Mouse (Mus musculus) heart, embryonic 15.5 days (tissue): ENCODE data around the gene Ptpn13. TPM values are rescaled to one million over a fixed set of nuclear protein-coding genes. Genes with fewer than 3 reads are reported as not detected.

Source experiments
- ATAC-seq: fragments of 200-750 bp; cut with Nextera tagmentation; replicated peaks from 2 replicates; pipeline ENCODE4 v1.8.0; 2017; ENCODE audit warnings: low read depth, moderate TSS enrichment; ENCODE audit not compliant: insufficient number of reproducible peaks, insufficient read depth, low FRiP score
- H3K27ac ChIP-seq: fragments of 300-500 bp; sonication (generic); 2 replicates; pipeline ENCODE4 v1.5.1; 2015; ENCODE audit warnings: mild to moderate bottlenecking, inconsistent platforms
- H3K27me3 ChIP-seq: fragments of 300-500 bp; sonication (generic); 2 replicates; pipeline ENCODE4 v1.6.1; 2015; ENCODE audit warnings: inconsistent platforms
- H3K36me3 ChIP-seq: fragments of 300-500 bp; sonication (generic); 2 replicates; pipeline ENCODE4 v1.6.1; 2015; ENCODE audit warnings: mild to moderate bottlenecking, inconsistent platforms
- H3K4me1 ChIP-seq: fragments of 300-500 bp; sonication (generic); replicated peaks from 2 replicates; pipeline ENCODE4 v1.6.1; 2015; ENCODE audit warnings: inconsistent platforms
- H3K4me2 ChIP-seq: fragments of 300-500 bp; sonication (generic); 2 replicates; pipeline ENCODE4 v1.6.1; 2015; ENCODE audit warnings: inconsistent platforms, mild to moderate bottlenecking, moderate library complexity
- H3K4me3 ChIP-seq: fragments of 300-500 bp; sonication (generic); 2 replicates; pipeline ENCODE4 v1.5.1; 2015; ENCODE audit warnings: mild to moderate bottlenecking, inconsistent platforms
- H3K9ac ChIP-seq: fragments of 300-500 bp; sonication (generic); 2 replicates; pipeline ENCODE4 v1.6.1; 2015; ENCODE audit warnings: mild to moderate bottlenecking, inconsistent platforms
- H3K9me3 ChIP-seq: fragments of 300-500 bp; sonication (generic); replicated peaks from 2 replicates; pipeline ENCODE4 v1.6.1; 2016; ENCODE audit warnings: inconsistent platforms
- WGBS: fragments of 180-500 bp; shearing (Covaris S2); methylation state at CpG from one replicate; pipeline ENCODE4 v1.1.7; 2015; ENCODE audit warnings: mixed read lengths; 5-methylcytosine and 5-hydroxymethylcytosine counted together
- polyA plus RNA-seq: library from polyadenylated mRNA; unstranded; fragments of >200 nt; fragmentation: Nextera tagmentation; extraction: Ambion mirVana; gene quantifications from 2 replicates; pipeline ENCODE4 v1.2.1, GENCODE M21; 2015

Ptpn13 gene
- polyA plus RNA-seq, 1 experiment from 2014 or later = 5.9 TPM

- no peak for ATAC-seq
- Histone ChIP-seq H3K27ac (no peak overlapping the region), H3K36me3 (peaks cover 11% of the 10 kb centered on the region; the same call in 1 of the 2 replicates), H3K9ac (no peak overlapping the region), H3K9me3 (no peaks in the 10 kb centered on the region), H3K4me2 (no peak overlapping the region), H3K4me1 (peaks cover 12% of the 10 kb centered on the region), H3K27me3 (no peaks in the 10 kb centered on the region), H3K4me3 (no peak overlapping the region)
- 51% methylated on average over 3 of the region's 3 CpGs for WGBS
Observed at GRCm38 (mm10) chr5:103522371-103522770, 97.4 kb downstream of the Ptpn13 start.

DNA sequence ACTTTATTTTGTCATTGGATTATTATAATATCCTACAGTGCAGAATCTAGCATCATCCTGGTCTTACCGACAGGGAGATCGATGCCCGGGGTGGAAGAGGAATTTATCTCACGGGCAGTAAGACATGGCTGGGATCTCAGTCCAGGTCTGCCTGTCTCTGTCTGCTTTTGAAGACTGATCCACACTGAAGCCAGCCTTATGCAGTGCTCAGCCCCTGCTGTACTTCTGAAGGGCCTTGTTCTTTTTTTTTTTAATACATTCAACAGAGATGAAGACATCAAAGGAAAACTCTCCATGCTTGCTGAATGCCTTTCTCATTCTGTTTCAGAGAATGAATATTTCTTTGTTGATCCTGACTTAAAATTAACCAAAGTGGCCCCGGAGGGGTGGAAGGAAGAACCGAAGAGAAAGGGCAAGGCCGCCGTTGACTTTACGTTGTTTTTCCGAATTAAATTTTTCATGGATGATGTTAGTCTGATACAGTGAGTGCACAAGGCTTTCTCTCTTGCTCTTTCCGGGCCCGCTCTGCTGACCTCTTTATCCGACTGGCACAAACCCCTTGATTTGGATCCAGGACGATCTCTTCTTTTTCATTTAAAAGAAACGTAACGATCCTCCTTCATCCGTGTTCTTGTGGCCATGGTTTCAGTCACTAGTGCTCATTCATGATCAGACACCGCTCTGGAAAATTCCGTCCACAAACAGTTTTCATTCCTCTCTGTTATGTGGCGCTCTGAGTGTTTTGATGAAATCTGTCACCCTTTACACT, 101.9 kb downstream of the Ptpn13 start:
- no peak overlapping the region for H3K4me3 ChIP-seq
- H3K36me3 ChIP-seq = peaks cover 19% of the 10 kb centered on the region
- no peak overlapping the region for H3K4me2 ChIP-seq
- H3K4me1 ChIP-seq = peaks cover 11% of the 10 kb centered on the region
- H3K9ac ChIP-seq = no peak overlapping the region
- no peak overlapping the region; the same call in 1 of the 2 replicates for H3K27ac ChIP-seq
- ATAC-seq = no peak
- no peaks in the 10 kb centered on the region for H3K9me3 ChIP-seq
- WGBS = 75% methylated on average over 20 of the region's 20 CpGs
- no peaks in the 10 kb centered on the region for H3K27me3 ChIP-seq

- WGBS = 43% methylated on average over 6 of the region's 6 CpGs
- no peaks in the 10 kb centered on the region for H3K27me3 ChIP-seq
- no peak overlapping the region; the same call in 1 of the 2 replicates for H3K27ac ChIP-seq
- no peak for ATAC-seq
- no peak overlapping the region for H3K4me2 ChIP-seq
- H3K9me3 ChIP-seq = no peaks in the 10 kb centered on the region
- peaks cover 19% of the 10 kb centered on the region for H3K36me3 ChIP-seq
- H3K4me1 ChIP-seq = peaks cover 11% of the 10 kb centered on the region
- no peak overlapping the region for H3K4me3 ChIP-seq
- H3K9ac ChIP-seq = no peak overlapping the region
Observed at GRCm38 (mm10) chr5:103527437-103527718, 102.4 kb downstream of the Ptpn13 start.

GRCm38 (mm10) chr5:103530214-103530613, 105.2 kb downstream of the Ptpn13 start:
- Histone ChIP-seq H3K4me2 (no peak overlapping the region), H3K4me1 (peaks cover 11% of the 10 kb centered on the region), H3K4me3 (no peak overlapping the region), H3K9ac (no peak overlapping the region), H3K27ac (no peak overlapping the region), H3K36me3 (peaks cover 16% of the 10 kb centered on the region), H3K27me3 (no peaks in the 10 kb centered on the region), H3K9me3 (no peaks in the 10 kb centered on the region)
- WGBS = 51% methylated on average over 9 of the region's 9 CpGs
- no peak for ATAC-seq

DNA sequence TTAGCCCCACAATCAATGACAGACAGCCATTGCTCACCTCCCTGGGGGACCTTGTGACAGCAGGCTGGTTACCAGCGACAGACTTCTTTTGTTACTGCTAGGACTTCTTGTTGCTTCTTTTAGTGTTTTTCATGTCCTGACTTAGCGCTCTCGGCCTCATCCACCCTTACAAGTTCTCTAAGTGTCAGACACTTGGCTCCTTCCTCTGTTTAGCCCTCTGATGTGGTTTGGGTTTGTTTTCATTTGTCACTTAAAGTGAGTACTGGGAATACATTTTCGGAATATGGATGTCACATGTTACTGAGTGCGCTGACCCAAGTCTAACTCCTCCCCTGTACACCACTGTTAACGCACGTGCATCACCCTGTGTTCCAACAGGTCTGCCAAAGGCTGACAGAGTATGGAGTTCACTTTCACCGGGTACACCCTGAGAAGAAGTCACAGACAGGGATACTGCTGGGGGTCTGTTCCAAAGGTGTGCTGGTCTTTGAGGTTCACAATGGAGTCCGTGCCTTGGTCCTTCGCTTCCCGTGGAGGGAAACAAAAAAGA, 107.9 kb downstream of the Ptpn13 start:
- Histone ChIP-seq H3K27me3 (no peaks in the 10 kb centered on the region), H3K9me3 (no peaks in the 10 kb centered on the region), H3K4me1 (peaks cover 7% of the 10 kb centered on the region), H3K4me3 (no peak overlapping the region), H3K36me3 (peaks cover 13% of the 10 kb centered on the region; the same call in 1 of the 2 replicates), H3K9ac (no peak overlapping the region), H3K27ac (no peak overlapping the region), H3K4me2 (no peak overlapping the region)
- 80% methylated on average over 11 of the region's 11 CpGs for WGBS
- no peak for ATAC-seq

DNA sequence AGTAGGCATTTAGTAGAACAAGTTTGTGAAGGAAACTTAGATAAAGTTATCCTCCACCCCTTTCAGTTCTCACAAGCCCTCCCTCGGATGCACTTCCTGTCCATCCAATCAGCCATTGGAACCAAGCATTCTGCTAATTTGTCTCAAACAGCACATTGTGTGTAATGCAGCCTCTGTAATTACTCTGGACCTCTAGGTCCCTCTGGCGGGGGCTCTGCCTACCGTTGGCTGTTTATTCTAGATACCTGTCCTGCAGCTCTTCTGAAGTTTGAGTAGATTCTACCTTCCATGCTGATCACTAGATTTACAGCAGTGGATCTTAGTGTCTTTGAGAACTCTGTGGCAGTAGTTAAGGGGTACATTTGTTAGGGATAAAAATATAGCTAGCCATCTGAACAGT, 109.5 kb downstream of the Ptpn13 start:
- Histone ChIP-seq H3K4me3 (no peak overlapping the region), H3K9me3 (no peaks in the 10 kb centered on the region), H3K27ac (no peak overlapping the region), H3K4me2 (no peak overlapping the region), H3K9ac (no peak overlapping the region), H3K27me3 (no peaks in the 10 kb centered on the region), H3K4me1 (peaks cover 7% of the 10 kb centered on the region), H3K36me3 (peaks cover 17% of the 10 kb centered on the region; the same call in 1 of the 2 replicates)
- ATAC-seq = no peak
- 60% methylated on average over 3 of the region's 3 CpGs for WGBS

DNA sequence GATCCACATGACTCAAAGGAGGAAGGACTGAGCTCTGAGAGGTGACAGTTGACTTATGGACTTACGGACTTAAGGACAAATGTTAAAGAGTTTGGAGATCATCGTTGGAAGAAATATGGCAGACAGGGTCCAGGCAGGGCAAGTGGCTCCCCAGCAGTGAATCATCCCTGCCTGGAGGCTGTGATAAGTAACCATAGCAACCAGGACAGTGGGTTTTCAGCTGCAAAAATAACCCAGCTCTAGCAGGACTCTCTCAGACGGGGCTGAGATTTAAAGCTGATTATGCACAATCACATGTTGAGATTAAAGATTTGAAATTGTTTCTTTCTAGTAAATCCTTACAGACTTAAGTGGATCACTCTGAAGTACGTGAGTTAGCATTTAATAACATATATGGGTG, 112.4 kb downstream of the Ptpn13 start:
- H3K9ac ChIP-seq = no peak overlapping the region
- H3K9me3 ChIP-seq = no peaks in the 10 kb centered on the region
- no peak overlapping the region for H3K4me2 ChIP-seq
- H3K36me3 ChIP-seq = peaks cover 12% of the 10 kb centered on the region
- no peaks in the 10 kb centered on the region for H3K27me3 ChIP-seq
- no peak overlapping the region for H3K4me3 ChIP-seq
- 0 out of 2 replicates have a peak, but pooled peaks cover 4% of the 10 kb centered on the region for H3K4me1 ChIP-seq
- no peak for ATAC-seq
- 69% methylated on average over 4 of the region's 4 CpGs for WGBS
- H3K27ac ChIP-seq = no peak overlapping the region

- WGBS = 79% methylated on average over 6 of the region's 6 CpGs
- no peak overlapping the region for H3K4me3 ChIP-seq
- ATAC-seq = no peak
- H3K4me1 ChIP-seq = 0 out of 2 replicates have a peak, but pooled peaks cover 4% of the 10 kb centered on the region
- H3K9me3 ChIP-seq = no peaks in the 10 kb centered on the region
- H3K36me3 ChIP-seq = peaks cover 12% of the 10 kb centered on the region
- no peak overlapping the region for H3K9ac ChIP-seq
- no peaks in the 10 kb centered on the region for H3K27me3 ChIP-seq
- no peak overlapping the region for H3K4me2 ChIP-seq
- no peak overlapping the region; the same call in 1 of the 2 replicates for H3K27ac ChIP-seq
Observed at GRCm38 (mm10) chr5:103540612-103541011, 115.6 kb downstream of the Ptpn13 start.

DNA sequence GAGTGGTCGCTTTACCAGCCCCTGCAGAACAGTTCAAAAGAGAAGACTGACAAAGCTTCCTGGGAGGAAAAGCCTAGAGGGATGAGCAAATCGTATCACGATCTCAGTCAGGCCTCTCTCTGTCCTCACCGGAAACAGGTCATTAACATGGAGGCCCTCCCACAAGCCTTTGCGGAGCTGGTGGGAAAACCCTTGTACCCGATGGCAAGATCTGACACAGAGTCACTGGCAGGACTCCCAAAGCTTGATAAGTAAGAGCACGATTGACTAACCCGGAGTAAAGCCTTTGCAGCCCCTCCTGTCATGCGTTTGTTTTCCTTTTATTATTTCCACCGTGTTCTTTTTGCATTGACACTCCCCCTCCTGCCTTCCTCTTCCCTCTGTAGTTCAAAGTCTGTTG, 116.1 kb downstream of the Ptpn13 start:
- H3K4me1 ChIP-seq = 0 out of 2 replicates have a peak, but pooled peaks cover 4% of the 10 kb centered on the region
- H3K4me3 ChIP-seq = no peak overlapping the region
- H3K36me3 ChIP-seq = peaks cover 12% of the 10 kb centered on the region
- no peak for ATAC-seq
- H3K9ac ChIP-seq = no peak overlapping the region
- no peaks in the 10 kb centered on the region for H3K9me3 ChIP-seq
- WGBS = 62% methylated on average over 10 of the region's 10 CpGs
- no peaks in the 10 kb centered on the region for H3K27me3 ChIP-seq
- H3K27ac ChIP-seq = no peak overlapping the region; the same call in 1 of the 2 replicates
- H3K4me2 ChIP-seq = no peak overlapping the region

DNA sequence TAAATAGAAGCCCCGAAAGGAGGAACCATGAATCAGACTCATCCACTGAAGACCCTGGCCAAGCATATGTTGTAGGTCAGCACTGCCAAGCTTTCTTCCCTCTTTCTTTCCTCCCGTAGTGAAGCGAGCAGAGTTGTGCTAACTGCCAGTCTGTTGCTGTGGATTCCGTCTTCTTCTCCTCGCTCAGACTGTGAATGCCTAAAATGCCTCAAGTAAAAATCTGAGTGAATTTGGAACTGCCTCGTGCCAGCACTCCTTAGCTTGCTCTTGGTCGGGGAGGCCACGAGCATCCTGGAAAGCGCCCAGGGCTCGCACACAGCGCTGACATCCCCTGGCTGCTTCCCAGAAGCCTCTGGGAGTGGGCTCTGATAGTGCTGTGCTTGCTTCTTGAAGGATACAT, 116.5 kb downstream of the Ptpn13 start:
- H3K9ac ChIP-seq = no peak overlapping the region
- no peak overlapping the region for H3K27ac ChIP-seq
- no peak overlapping the region for H3K4me2 ChIP-seq
- 0 out of 2 replicates have a peak, but pooled peaks cover 4% of the 10 kb centered on the region for H3K4me1 ChIP-seq
- H3K36me3 ChIP-seq = peaks cover 11% of the 10 kb centered on the region
- H3K4me3 ChIP-seq = no peak overlapping the region
- no peaks in the 10 kb centered on the region for H3K27me3 ChIP-seq
- H3K9me3 ChIP-seq = no peaks in the 10 kb centered on the region
- WGBS = 71% methylated on average over 11 of the region's 11 CpGs
- no peak for ATAC-seq

GRCm38 (mm10) chr5:103545381-103546000, 120.5 kb downstream of the Ptpn13 start:
- 88% methylated on average over 20 of the region's 20 CpGs for WGBS
- H3K27ac ChIP-seq = no peak overlapping the region
- H3K4me3 ChIP-seq = no peak overlapping the region
- H3K27me3 ChIP-seq = no peaks in the 10 kb centered on the region
- no peak overlapping the region for H3K9ac ChIP-seq
- 0 out of 2 replicates have a peak, but pooled peaks cover 4% of the 10 kb centered on the region for H3K4me1 ChIP-seq
- H3K9me3 ChIP-seq = no peaks in the 10 kb centered on the region
- H3K36me3 ChIP-seq = no peaks in the 10 kb centered on the region; the same call in 1 of the 2 replicates
- no peak for ATAC-seq
- H3K4me2 ChIP-seq = no peak overlapping the region
